Mouse (Mus musculus): ENCODE measurements around the gene Idh2. TPM values are rescaled to one million over a fixed set of nuclear protein-coding genes. Genes with fewer than 3 reads are reported as not detected.

Gene Idh2
- polyA plus RNA-seq, 1 experiment from 2014 or later: 259 TPM

DNA sequence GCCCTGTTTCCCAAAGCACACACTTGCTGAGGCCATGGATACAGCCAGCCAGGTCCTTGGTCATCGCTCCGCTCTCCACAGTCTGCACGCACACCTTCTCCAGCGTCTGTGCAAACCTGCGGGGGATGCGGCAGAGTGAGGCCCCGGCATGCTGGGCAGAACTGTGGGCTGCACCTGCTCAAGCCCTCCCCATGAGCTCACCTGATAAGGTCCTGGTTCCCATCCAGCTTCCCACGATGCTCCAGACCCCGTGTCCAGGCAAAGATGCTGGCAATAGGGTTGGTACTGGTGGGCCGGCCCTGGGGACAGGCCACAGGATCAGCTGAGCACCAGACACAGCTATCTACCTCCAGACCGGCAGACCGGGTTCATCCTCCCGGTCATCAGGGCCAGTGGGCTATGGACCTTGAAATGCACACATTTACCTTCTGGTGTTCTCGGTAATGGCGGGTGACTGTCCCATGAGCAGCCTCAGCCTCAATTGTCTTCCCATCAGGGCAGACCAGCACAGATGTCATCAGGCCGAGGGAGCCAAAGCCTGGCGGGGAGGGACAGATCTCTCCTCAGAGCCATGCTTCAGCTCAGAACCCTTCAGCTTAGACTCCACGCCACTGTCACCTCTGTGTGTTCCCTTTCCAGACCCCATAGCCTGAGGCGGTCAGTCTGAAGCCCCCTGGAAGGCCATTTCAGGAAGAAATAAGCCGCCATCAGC is 19.4 kb downstream of the Idh2 start:
- H3K9ac ChIP-seq (ENCODE audit: low read depth, low read length): no peak overlapping the region
- 88% methylated on average over 20 of the region's 20 CpGs for WGBS
- no peak for DNase-seq (ENCODE audit: low spot score)
- H3K27ac ChIP-seq (ENCODE audit: low read depth, low read length): no peak overlapping the region
- ATAC-seq (replicated peaks; ENCODE audit: low FRiP score): no peak
- no peaks in the 10 kb centered on the region for H3K4me1 ChIP-seq (replicated peaks; ENCODE audit: control insufficient read depth, insufficient read depth, low read length)
- no peak overlapping the region for H3K4me2 ChIP-seq
- H3K4me3 ChIP-seq (ENCODE audit: low read depth, low read length): no peak overlapping the region
- no peaks in the 10 kb centered on the region for H3K9me3 ChIP-seq (ENCODE audit: control insufficient read depth, low read length)
- H3K27me3 ChIP-seq (replicated peaks; ENCODE audit: control insufficient read depth, insufficient read depth, low read length): no peaks in the 10 kb centered on the region
- peaks cover 63% of the 10 kb centered on the region for H3K36me3 ChIP-seq (ENCODE audit: control insufficient read depth, insufficient read depth, low read length)

DNA sequence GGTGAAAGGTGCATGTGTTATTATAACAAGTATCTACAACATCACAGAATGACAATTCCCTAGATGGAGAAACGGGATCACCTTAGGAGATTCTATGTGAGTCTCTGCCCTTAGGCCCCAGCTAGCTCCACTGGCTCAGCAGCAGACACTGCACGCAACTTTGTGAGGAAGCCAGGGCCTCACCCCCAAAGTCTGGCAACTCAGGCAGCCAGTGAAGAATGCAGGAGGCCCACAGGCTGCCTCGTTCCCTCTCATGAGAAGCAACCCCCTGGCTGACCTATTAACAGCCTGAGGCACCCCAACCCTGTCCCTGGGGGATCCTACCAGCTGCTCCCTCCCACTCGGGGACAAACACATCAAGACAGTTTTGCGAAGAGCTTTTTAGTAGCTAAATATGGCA is 20.7 kb downstream of the Idh2 start:
- H3K9me3 ChIP-seq (ENCODE audit: control insufficient read depth, low read length): no peaks in the 10 kb centered on the region
- peaks cover 60% of the 10 kb centered on the region for H3K36me3 ChIP-seq (ENCODE audit: control insufficient read depth, insufficient read depth, low read length)
- ATAC-seq (replicated peaks; ENCODE audit: low FRiP score) (no peak), DNase-seq (ENCODE audit: low spot score) (no peak)
- H3K4me1 ChIP-seq (replicated peaks; ENCODE audit: control insufficient read depth, insufficient read depth, low read length): no peaks in the 10 kb centered on the region
- 82% methylated on average over 5 of the region's 5 CpGs for WGBS
- H3K27ac ChIP-seq (ENCODE audit: low read depth, low read length): no peak overlapping the region
- H3K4me2 ChIP-seq: no peak overlapping the region
- H3K9ac ChIP-seq (ENCODE audit: low read depth, low read length): no peak overlapping the region
- no peaks in the 10 kb centered on the region for H3K27me3 ChIP-seq (replicated peaks; ENCODE audit: control insufficient read depth, insufficient read depth, low read length)
- H3K4me3 ChIP-seq (ENCODE audit: low read depth, low read length): no peak overlapping the region

DNA sequence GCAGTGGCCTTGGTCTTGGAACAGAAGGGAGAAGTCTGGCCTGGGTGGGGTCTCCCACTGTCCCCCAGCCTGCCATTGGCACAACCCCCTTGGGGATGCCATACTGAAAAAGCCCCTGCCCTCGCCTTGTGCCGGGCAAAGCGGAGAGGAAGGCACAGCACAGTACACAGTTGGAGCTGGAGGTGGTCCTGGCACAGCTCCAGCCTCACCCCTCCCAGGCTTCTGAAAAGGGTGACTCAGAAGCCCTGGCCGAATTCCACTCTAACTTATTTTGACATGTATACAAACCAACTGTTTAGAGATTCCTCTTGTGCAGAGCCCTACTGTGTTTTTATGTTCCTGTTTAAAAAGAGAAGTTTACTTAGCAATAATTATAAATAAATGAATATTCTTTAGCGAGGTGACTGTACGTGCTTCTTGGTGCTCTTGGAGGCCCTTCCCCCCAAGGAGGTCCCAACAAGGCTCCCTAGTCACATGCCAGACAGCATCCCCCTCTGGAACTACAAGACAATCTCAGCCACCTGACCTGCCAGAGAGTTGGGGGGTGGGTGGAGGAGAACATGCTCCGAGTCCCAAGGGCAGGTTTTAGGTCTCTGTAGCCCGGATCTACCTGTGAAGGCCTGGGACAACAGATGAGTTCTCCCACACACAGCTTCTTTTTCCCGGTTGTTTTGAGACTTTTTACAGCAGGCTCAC is 22.7 kb downstream of the Idh2 start:
- WGBS: 81% methylated on average over 9 of the region's 9 CpGs
- no peak overlapping the region for H3K27ac ChIP-seq (ENCODE audit: low read depth, low read length)
- H3K4me3 ChIP-seq (ENCODE audit: low read depth, low read length): no peak overlapping the region
- no peaks in the 10 kb centered on the region for H3K4me1 ChIP-seq (replicated peaks; ENCODE audit: control insufficient read depth, insufficient read depth, low read length)
- no peaks in the 10 kb centered on the region for H3K9me3 ChIP-seq (ENCODE audit: control insufficient read depth, low read length)
- H3K27me3 ChIP-seq (replicated peaks; ENCODE audit: control insufficient read depth, insufficient read depth, low read length): no peaks in the 10 kb centered on the region
- H3K9ac ChIP-seq (ENCODE audit: low read depth, low read length): no peak overlapping the region
- H3K36me3 ChIP-seq (ENCODE audit: control insufficient read depth, insufficient read depth, low read length): peaks cover 45% of the 10 kb centered on the region
- ATAC-seq (replicated peaks; ENCODE audit: low FRiP score): no peak
- no peak for DNase-seq (ENCODE audit: low spot score)
- no peak overlapping the region for H3K4me2 ChIP-seq

DNA sequence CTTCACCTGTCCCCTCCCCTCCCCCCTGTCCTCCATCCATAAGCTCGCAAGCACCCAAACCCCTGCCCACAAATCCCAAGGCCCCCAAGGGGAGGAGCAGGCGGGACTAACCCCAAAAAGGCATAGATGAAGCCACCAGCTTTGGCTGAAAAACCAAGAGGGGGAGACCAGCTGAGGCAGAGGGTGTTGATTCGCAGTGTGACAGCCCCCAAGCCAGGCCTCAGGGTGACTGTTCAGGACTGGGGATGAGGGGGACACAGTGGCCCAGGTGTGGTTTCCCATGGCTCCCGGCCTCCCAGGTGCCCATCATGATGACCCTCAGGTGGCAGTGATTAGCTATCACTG is 23.4 kb downstream of the Idh2 start:
- Histone ChIP-seq H3K4me2 (no peak overlapping the region), H3K36me3 (ENCODE audit: control insufficient read depth, insufficient read depth, low read length) (peaks cover 44% of the 10 kb centered on the region), H3K27me3 (replicated peaks; ENCODE audit: control insufficient read depth, insufficient read depth, low read length) (no peaks in the 10 kb centered on the region), H3K27ac (ENCODE audit: low read depth, low read length) (no peak overlapping the region), H3K4me3 (ENCODE audit: low read depth, low read length) (no peak overlapping the region), H3K4me1 (replicated peaks; ENCODE audit: control insufficient read depth, insufficient read depth, low read length) (no peaks in the 10 kb centered on the region), H3K9me3 (ENCODE audit: control insufficient read depth, low read length) (no peaks in the 10 kb centered on the region), H3K9ac (ENCODE audit: low read depth, low read length) (no peak overlapping the region)
- DNase-seq (ENCODE audit: low spot score) (no peak), ATAC-seq (replicated peaks; ENCODE audit: low FRiP score) (no peak)
- WGBS: 79% methylated on average over 4 of the region's 4 CpGs

DNA sequence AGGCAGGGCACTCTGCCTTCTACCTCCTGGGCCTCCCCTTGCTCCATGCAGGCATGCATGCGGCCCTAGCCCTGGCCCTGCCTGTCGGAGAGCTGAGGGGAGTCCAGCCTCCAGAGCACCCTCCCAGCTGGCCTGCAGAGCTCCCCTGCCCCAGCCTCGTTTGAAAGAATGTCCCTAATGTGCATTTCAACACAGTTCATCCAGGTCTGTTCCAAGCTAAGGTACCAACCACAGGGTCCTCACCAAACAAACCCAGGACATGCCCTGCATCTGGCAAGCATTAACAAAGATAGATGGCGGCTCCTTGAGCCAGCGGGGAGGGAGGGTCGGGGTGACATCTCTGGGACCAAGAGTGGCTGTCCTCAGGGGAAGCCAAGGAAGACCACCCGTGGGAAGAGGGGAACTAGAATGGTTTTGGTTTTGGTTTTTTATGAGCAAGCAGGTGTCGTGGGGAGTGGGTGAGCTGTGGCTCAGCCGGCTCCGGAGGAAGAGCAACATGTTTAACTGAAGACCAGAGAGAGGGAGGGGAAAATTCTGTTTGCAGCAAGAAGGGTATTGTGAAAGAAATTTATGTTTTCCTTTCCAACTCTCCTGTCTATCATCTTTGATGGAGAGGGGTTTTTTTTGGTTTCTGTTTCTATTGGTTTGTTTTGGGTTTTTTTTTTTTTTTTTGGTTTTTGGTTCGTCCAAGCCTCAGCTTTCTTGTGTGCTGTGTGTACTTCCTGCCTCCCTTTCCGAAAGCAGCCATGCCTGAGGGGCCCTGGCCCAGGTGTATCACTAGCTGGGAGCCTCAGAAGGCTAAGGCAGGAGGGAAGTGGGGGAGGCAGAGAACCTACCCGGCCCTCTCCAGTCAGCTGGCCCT is 24.0 kb downstream of the Idh2 start:
- H3K36me3 ChIP-seq (ENCODE audit: control insufficient read depth, insufficient read depth, low read length): peaks cover 41% of the 10 kb centered on the region
- DNase-seq (ENCODE audit: low spot score) (no peak), ATAC-seq (replicated peaks; ENCODE audit: low FRiP score) (no peak)
- no peak overlapping the region for H3K4me2 ChIP-seq
- H3K27me3 ChIP-seq (replicated peaks; ENCODE audit: control insufficient read depth, insufficient read depth, low read length): no peaks in the 10 kb centered on the region
- WGBS: 68% methylated on average over 13 of the region's 13 CpGs
- no peak overlapping the region for H3K27ac ChIP-seq (ENCODE audit: low read depth, low read length)
- no peak overlapping the region for H3K9ac ChIP-seq (ENCODE audit: low read depth, low read length)
- H3K4me1 ChIP-seq (replicated peaks; ENCODE audit: control insufficient read depth, insufficient read depth, low read length): no peaks in the 10 kb centered on the region
- no peak overlapping the region for H3K4me3 ChIP-seq (ENCODE audit: low read depth, low read length)
- H3K9me3 ChIP-seq (ENCODE audit: control insufficient read depth, low read length): no peaks in the 10 kb centered on the region

DNA sequence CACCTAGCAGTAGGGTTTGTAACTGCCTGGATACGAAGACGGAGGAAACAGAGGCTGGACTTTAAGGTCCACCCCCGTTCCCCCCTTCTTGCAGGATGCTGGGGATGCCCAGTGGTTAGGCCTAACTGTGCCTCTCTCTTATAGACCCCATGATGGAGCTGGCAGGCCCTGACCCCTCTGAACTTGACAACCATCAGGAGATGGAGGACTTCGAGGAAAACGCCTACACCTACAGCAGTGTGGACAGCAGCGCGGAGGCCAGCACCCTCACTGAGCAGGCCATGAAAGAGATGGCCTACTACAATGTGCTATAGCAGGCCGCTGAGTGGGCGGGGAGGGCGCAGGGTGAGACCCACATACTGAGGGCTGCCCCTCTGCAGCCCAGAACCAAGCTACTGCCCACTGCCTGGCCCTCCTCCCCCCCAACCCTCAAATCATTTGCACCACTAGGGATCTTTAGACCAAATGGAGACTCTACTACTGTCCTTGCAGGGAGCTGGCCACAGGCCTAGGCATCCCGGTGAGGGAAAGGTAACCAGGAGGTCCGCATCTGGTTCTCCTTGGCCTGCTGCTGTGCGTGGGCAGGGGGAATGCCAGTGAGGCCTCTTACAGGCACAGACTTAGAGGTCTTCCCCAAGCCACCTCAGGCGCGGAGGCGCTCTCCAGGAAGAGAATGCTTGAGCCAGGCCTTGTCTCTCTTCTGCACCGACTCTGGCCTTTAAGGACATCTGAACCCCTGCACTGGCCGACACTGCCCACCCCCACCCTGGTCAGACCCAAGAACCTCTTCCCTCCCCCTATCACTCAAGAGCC is 24.8 kb downstream of the Idh2 start:
- H3K9me3 ChIP-seq (ENCODE audit: control insufficient read depth, low read length): no peaks in the 10 kb centered on the region
- no peak overlapping the region for H3K27ac ChIP-seq (ENCODE audit: low read depth, low read length)
- H3K36me3 ChIP-seq (ENCODE audit: control insufficient read depth, insufficient read depth, low read length): peaks cover 35% of the 10 kb centered on the region
- no peaks in the 10 kb centered on the region for H3K4me1 ChIP-seq (replicated peaks; ENCODE audit: control insufficient read depth, insufficient read depth, low read length)
- WGBS: 83% methylated on average over 18 of the region's 18 CpGs
- no peaks in the 10 kb centered on the region for H3K27me3 ChIP-seq (replicated peaks; ENCODE audit: control insufficient read depth, insufficient read depth, low read length)
- H3K4me2 ChIP-seq: no peak overlapping the region
- no peak overlapping the region for H3K4me3 ChIP-seq (ENCODE audit: low read depth, low read length)
- DNase-seq (ENCODE audit: low spot score) (no peak), ATAC-seq (replicated peaks; ENCODE audit: low FRiP score) (no peak; the same call in 1 of the 2 replicates)
- H3K9ac ChIP-seq (ENCODE audit: low read depth, low read length): no peak overlapping the region

DNA sequence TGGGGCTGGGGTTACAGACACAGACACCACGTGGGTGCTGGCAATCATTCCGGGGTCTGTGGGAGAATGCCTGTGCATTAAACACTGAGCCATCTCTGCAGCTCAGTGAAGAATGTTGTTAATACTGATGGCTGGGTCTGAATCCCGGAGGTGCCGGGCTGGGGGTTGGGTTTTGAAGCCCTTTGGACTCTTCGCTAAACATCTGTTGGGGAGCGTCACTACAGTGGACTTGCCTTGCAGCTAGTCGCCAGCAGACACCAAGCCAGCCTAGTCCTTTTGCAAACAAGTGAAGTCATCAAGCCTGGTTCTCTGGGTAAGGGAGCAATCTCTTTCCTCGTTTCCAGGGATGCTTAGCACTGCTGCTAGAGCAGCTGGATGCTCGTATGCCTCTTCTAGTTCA is 27.0 kb downstream of the Idh2 start:
- Histone ChIP-seq H3K4me3 (ENCODE audit: low read depth, low read length) (no peak overlapping the region), H3K27me3 (replicated peaks; ENCODE audit: control insufficient read depth, insufficient read depth, low read length) (no peaks in the 10 kb centered on the region), H3K9me3 (ENCODE audit: control insufficient read depth, low read length) (no peaks in the 10 kb centered on the region), H3K9ac (ENCODE audit: low read depth, low read length) (no peak overlapping the region), H3K27ac (ENCODE audit: low read depth, low read length) (no peak overlapping the region), H3K36me3 (ENCODE audit: control insufficient read depth, insufficient read depth, low read length) (peaks cover 23% of the 10 kb centered on the region), H3K4me1 (replicated peaks; ENCODE audit: control insufficient read depth, insufficient read depth, low read length) (no peaks in the 10 kb centered on the region), H3K4me2 (no peak overlapping the region)
- 73% methylated on average over 9 of the region's 9 CpGs for WGBS
- ATAC-seq (replicated peaks; ENCODE audit: low FRiP score) (no peak), DNase-seq (ENCODE audit: low spot score) (no peak)

DNA sequence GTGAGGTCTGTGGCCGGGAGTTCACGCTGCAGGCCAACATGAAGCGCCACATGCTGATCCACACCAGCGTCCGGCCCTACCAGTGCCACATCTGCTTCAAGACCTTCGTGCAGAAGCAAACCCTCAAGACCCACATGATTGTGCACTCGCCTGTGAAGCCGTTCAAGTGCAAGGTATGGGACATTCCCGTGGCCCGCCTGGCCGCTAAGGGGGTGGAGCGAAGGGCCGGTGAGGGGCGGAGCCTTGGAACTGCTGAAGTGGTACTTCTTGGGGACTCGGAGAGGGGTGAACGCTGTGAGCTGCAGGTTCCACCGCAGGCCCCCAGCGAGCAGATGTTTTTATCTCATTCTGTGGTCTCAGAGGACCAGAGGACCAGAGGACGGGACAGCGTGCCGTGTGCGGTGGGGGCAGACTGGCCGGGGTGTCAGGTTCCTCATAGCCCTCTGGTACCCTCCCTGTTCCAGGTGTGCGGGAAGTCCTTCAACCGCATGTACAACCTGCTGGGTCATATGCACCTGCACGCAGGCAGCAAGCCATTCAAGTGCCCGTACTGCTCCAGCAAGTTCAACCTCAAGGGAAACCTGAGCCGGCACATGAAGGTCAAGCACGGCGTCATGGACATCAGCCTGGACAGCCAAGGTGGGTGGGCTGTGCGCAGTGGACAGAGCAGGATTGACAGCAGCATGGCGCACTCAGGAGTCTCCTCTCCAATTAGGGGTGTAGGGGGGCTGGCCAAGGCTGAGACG is 29.0 kb downstream of the Idh2 start:
- H3K4me2 ChIP-seq: no peak overlapping the region
- no peak overlapping the region for H3K9ac ChIP-seq (ENCODE audit: low read depth, low read length)
- no peaks in the 10 kb centered on the region for H3K9me3 ChIP-seq (ENCODE audit: control insufficient read depth, low read length)
- no peak overlapping the region for H3K27ac ChIP-seq (ENCODE audit: low read depth, low read length)
- H3K27me3 ChIP-seq (replicated peaks; ENCODE audit: control insufficient read depth, insufficient read depth, low read length): no peaks in the 10 kb centered on the region
- DNase-seq (ENCODE audit: low spot score): no peak
- peaks cover 25% of the 10 kb centered on the region for H3K36me3 ChIP-seq (ENCODE audit: control insufficient read depth, insufficient read depth, low read length)
- no peak overlapping the region for H3K4me3 ChIP-seq (ENCODE audit: low read depth, low read length)
- no peak for ATAC-seq (replicated peaks; ENCODE audit: low FRiP score)
- 85% methylated on average over 33 of the region's 33 CpGs for WGBS
- no peaks in the 10 kb centered on the region for H3K4me1 ChIP-seq (replicated peaks; ENCODE audit: control insufficient read depth, insufficient read depth, low read length)

Data from liver, embryonic 11.5 days (tissue).